ENCODE assay signal across 16 mouse cellular contexts in the genomic region with DNA sequence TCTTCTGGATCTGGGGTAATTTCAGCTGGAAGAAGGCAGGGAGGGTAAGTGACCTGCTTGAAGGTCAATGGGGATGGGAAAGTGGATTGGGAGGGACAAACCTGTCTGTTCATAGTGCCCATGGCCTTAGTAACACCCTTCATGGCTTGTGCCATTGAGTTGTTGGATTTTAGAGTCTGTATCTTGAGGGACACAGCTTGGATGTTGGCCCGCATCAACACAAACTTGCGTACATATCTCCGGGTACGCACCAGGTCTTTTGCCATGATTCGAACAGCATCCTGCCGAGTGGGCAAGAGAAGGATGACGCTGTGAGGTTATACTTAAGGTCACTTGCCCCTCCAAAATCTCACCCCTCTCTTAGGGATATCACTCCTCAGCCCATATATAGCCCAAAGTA. TPM values are rescaled to one million over a fixed set of nuclear protein-coding genes. Genes with fewer than 3 reads are reported as not detected.
A peak's percentile ranks its signal among the peaks of the same experiment; 100 is the strongest.
DNase-seq lines count a peak whose midpoint lies in the region; ATAC-seq lines count a peak whose summit lies in the region.
"Had no signal": no experiment of that assay in that cellular context is flagged by ENCODE, and none has a peak within 500 bp of the region (broad histone marks: within the 10 kb centered on the region; RNA-seq: fewer than 3 reads in every experiment).

No protein-coding gene starts in this region.

- H3K9ac ChIP-seq in hindbrain, embryonic 13.5 days, result no peak overlapping the region
- no peak overlapping the region for H3K9ac ChIP-seq in hindbrain, embryonic 12.5 days
- 0 out of 2 replicates have a peak overlapping the region, but pooled peaks have one; percentile 2 for H3K9ac ChIP-seq in midbrain, embryonic 16.5 days (ENCODE audit: low read depth, low read length)
- H3K9ac ChIP-seq in midbrain, embryonic 13.5 days (replicated peaks), result no peak overlapping the region
- H3K9ac ChIP-seq: stomach, embryonic 15.5 days had no signal

- no peak overlapping the region for H3K4me2 ChIP-seq in hindbrain, embryonic 13.5 days
- no peak overlapping the region for H3K4me2 ChIP-seq in hindbrain, embryonic 12.5 days (replicated peaks)
- no peak overlapping the region for H3K4me2 ChIP-seq in midbrain, embryonic 16.5 days (ENCODE audit: low read length)
- no peak overlapping the region for H3K4me2 ChIP-seq in midbrain, embryonic 13.5 days (replicated peaks)
- H3K4me2 ChIP-seq: stomach, embryonic 15.5 days had no signal

- peaks cover 42% of the 10 kb centered on the region for H3K4me1 ChIP-seq in hindbrain, embryonic 13.5 days (replicated peaks)
- peaks cover 32% of the 10 kb centered on the region for H3K4me1 ChIP-seq in hindbrain, embryonic 12.5 days
- H3K4me1 ChIP-seq in midbrain, embryonic 16.5 days (ENCODE audit: control insufficient read depth, insufficient read depth, low read length), result peaks cover 26% of the 10 kb centered on the region
- H3K4me1 ChIP-seq in midbrain, embryonic 13.5 days (replicated peaks), result peaks cover 41% of the 10 kb centered on the region
- H3K4me1 ChIP-seq in limb, embryonic 10.5 days, result peaks cover 40% of the 10 kb centered on the region

- WGBS in hindbrain, embryonic 13.5 days, result 92% methylated on average over 7 of the region's 7 CpGs
- WGBS in hindbrain, embryonic 12.5 days, result 96% methylated on average over 7 of the region's 7 CpGs
- 92% methylated on average over 7 of the region's 7 CpGs for WGBS in midbrain, embryonic 16.5 days
- 92% methylated on average over 7 of the region's 7 CpGs for WGBS in midbrain, embryonic 13.5 days
- 98% methylated on average over 7 of the region's 7 CpGs for WGBS in limb, embryonic 10.5 days

- H3K27me3 ChIP-seq in hindbrain, embryonic 13.5 days, result no peaks in the 10 kb centered on the region
- no peaks in the 10 kb centered on the region for H3K27me3 ChIP-seq in hindbrain, embryonic 12.5 days
- no peaks in the 10 kb centered on the region for H3K27me3 ChIP-seq in midbrain, embryonic 16.5 days (ENCODE audit: control insufficient read depth, insufficient read depth, low read depth, low read length)
- no peaks in the 10 kb centered on the region for H3K27me3 ChIP-seq in midbrain, embryonic 13.5 days
- H3K27me3 ChIP-seq in limb, embryonic 10.5 days (ENCODE audit: low read depth, poor library complexity, severe bottlenecking), result no peaks in the 10 kb centered on the region
- H3K27me3 ChIP-seq: forebrain, embryonic 12.5 days; stomach, embryonic 15.5 days had no signal

- no peak for DNase-seq in limb, embryonic 10.5 days (ENCODE audit: low spot score)
- no peak for DNase-seq in layer of hippocampus, postnatal 25 days (ENCODE audit: extremely low spot score in 1 of 2, low spot score in 1 of 2)
- DNase-seq in layer of hippocampus, postnatal 36 days, result no peak
- DNase-seq: adrenal gland, postnatal 10 days; thymus, postnatal 36 days had no signal

- no peak overlapping the region for H3K4me3 ChIP-seq in hindbrain, embryonic 13.5 days
- no peak overlapping the region for H3K4me3 ChIP-seq in hindbrain, embryonic 12.5 days
- no peak overlapping the region for H3K4me3 ChIP-seq in midbrain, embryonic 16.5 days (ENCODE audit: low read depth, low read length)
- H3K4me3 ChIP-seq in midbrain, embryonic 13.5 days (replicated peaks), result no peak overlapping the region
- 0 out of 2 replicates have a peak overlapping the region, but pooled peaks have one; percentile 7 for H3K4me3 ChIP-seq in limb, embryonic 10.5 days
- H3K4me3 ChIP-seq: layer of hippocampus, adult 2 months had no signal

- 0 out of 2 replicates have a peak overlapping the region, but pooled peaks have one; percentile 8 for H3K27ac ChIP-seq in hindbrain, embryonic 13.5 days
- H3K27ac ChIP-seq in hindbrain, embryonic 12.5 days, result no peak overlapping the region
- no peak overlapping the region for H3K27ac ChIP-seq in midbrain, embryonic 16.5 days (ENCODE audit: low read length)
- no peak overlapping the region for H3K27ac ChIP-seq in midbrain, embryonic 13.5 days
- no peak overlapping the region for H3K27ac ChIP-seq in limb, embryonic 10.5 days
- H3K27ac ChIP-seq: hindbrain, embryonic 14.5 days; layer of hippocampus, adult 2 months; macrophage; stomach, embryonic 15.5 days had no signal

- no peak for ATAC-seq in hindbrain, embryonic 13.5 days (ENCODE audit: low FRiP score)
- no peak for ATAC-seq in hindbrain, embryonic 12.5 days (ENCODE audit: low FRiP score)
- ATAC-seq in midbrain, embryonic 16.5 days, result no peak
- ATAC-seq in midbrain, embryonic 13.5 days, result no peak
- ATAC-seq: intestine, embryonic 16.5 days; lung, postnatal 0 days had no signal

- no peaks in the 10 kb centered on the region for H3K9me3 ChIP-seq in hindbrain, embryonic 13.5 days
- no peaks in the 10 kb centered on the region for H3K9me3 ChIP-seq in hindbrain, embryonic 12.5 days (replicated peaks)
- no peaks in the 10 kb centered on the region for H3K9me3 ChIP-seq in midbrain, embryonic 16.5 days (replicated peaks; ENCODE audit: control insufficient read depth, low read length, poor library complexity, severe bottlenecking)
- H3K9me3 ChIP-seq in midbrain, embryonic 13.5 days, result no peaks in the 10 kb centered on the region
- no peaks in the 10 kb centered on the region for H3K9me3 ChIP-seq in limb, embryonic 10.5 days (replicated peaks)
- H3K9me3 ChIP-seq: forebrain, embryonic 12.5 days; stomach, embryonic 15.5 days had no signal

- peaks cover 70% of the 10 kb centered on the region for H3K36me3 ChIP-seq in hindbrain, embryonic 13.5 days
- H3K36me3 ChIP-seq in hindbrain, embryonic 12.5 days, result peaks cover 74% of the 10 kb centered on the region
- H3K36me3 ChIP-seq in midbrain, embryonic 16.5 days (ENCODE audit: control insufficient read depth, insufficient read depth, low read length), result peaks cover 47% of the 10 kb centered on the region
- peaks cover 72% of the 10 kb centered on the region for H3K36me3 ChIP-seq in midbrain, embryonic 13.5 days
- H3K36me3 ChIP-seq in limb, embryonic 10.5 days, result peaks cover 86% of the 10 kb centered on the region

RNA-seq across cellular contexts. Expression of gene Chmp2a, which starts 2.1 kb away (rescaled TPM):
- polyA plus RNA-seq in hindbrain, embryonic 13.5 days (2015; fragmentation: Nextera tagmentation; extraction: Ambion mirVana), result 181 and 184 TPM in 2 replicates
- polyA plus RNA-seq in hindbrain, embryonic 12.5 days (2016; fragmentation: Nextera tagmentation; extraction: Ambion mirVana), result 148 and 152 TPM in 2 replicates
- 179 and 188 TPM in 2 replicates for polyA plus RNA-seq in midbrain, embryonic 16.5 days (2015; fragmentation: Nextera tagmentation; extraction: Ambion mirVana)
- 181 and 186 TPM in 2 replicates for polyA plus RNA-seq in midbrain, embryonic 13.5 days (2015; fragmentation: Nextera tagmentation; extraction: Ambion mirVana)
- polyA plus RNA-seq in limb, embryonic 10.5 days (2016; fragmentation: Nextera tagmentation; extraction: Ambion mirVana), result 79.6 and 84.2 TPM in 2 replicates
- 100 to 1,000 TPM; 128 to 149 TPM for total RNA-seq in layer of hippocampus, postnatal 25 days (2021)
- total RNA-seq in layer of hippocampus, postnatal 36 days (2021), result 100 to 1,000 TPM; 137 to 146 TPM

RNA-seq across cellular contexts. Expression of gene Ube2m, which starts 5.5 kb away (rescaled TPM):
- polyA plus RNA-seq in hindbrain, embryonic 13.5 days (2015; fragmentation: Nextera tagmentation; extraction: Ambion mirVana), result 80.3 and 95.9 TPM in 2 replicates
- 173 and 180 TPM in 2 replicates for polyA plus RNA-seq in hindbrain, embryonic 12.5 days (2016; fragmentation: Nextera tagmentation; extraction: Ambion mirVana)
- polyA plus RNA-seq in midbrain, embryonic 16.5 days (2015; fragmentation: Nextera tagmentation; extraction: Ambion mirVana), result 74.0 and 83.9 TPM in 2 replicates
- 63.1 and 91.6 TPM in 2 replicates for polyA plus RNA-seq in midbrain, embryonic 13.5 days (2015; fragmentation: Nextera tagmentation; extraction: Ambion mirVana)
- polyA plus RNA-seq in limb, embryonic 10.5 days (2016; fragmentation: Nextera tagmentation; extraction: Ambion mirVana), result 182 and 208 TPM in 2 replicates
- 100 to 1,000 TPM; 197 to 209 TPM for total RNA-seq in layer of hippocampus, postnatal 25 days (2021)
- total RNA-seq in layer of hippocampus, postnatal 36 days (2021), result 100 to 1,000 TPM; 193 TPM

RNA-seq across cellular contexts. Expression of gene Mzf1, which starts 22.0 kb away (rescaled TPM):
- 6.0 and 6.7 TPM in 2 replicates for polyA plus RNA-seq in hindbrain, embryonic 13.5 days (2015; fragmentation: Nextera tagmentation; extraction: Ambion mirVana)
- polyA plus RNA-seq in hindbrain, embryonic 12.5 days (2016; fragmentation: Nextera tagmentation; extraction: Ambion mirVana), result 4.9 and 5.7 TPM in 2 replicates
- 11.5 and 11.6 TPM in 2 replicates for polyA plus RNA-seq in midbrain, embryonic 16.5 days (2015; fragmentation: Nextera tagmentation; extraction: Ambion mirVana)
- polyA plus RNA-seq in midbrain, embryonic 13.5 days (2015; fragmentation: Nextera tagmentation; extraction: Ambion mirVana), result 6.8 and 7.1 TPM in 2 replicates
- polyA plus RNA-seq in limb, embryonic 10.5 days (2016; fragmentation: Nextera tagmentation; extraction: Ambion mirVana), result 3.3 and 4.4 TPM in 2 replicates
- total RNA-seq in layer of hippocampus, postnatal 25 days (2021), result 10 to 100 TPM; 12.8 to 18.0 TPM
- 10 to 100 TPM; 14.3 to 17.6 TPM for total RNA-seq in layer of hippocampus, postnatal 36 days (2021)

RNA-seq across cellular contexts. Expression of gene Zbtb45, which starts 22.7 kb away (rescaled TPM):
- polyA plus RNA-seq in hindbrain, embryonic 13.5 days (2015; fragmentation: Nextera tagmentation; extraction: Ambion mirVana), result 37.0 and 37.4 TPM in 2 replicates
- polyA plus RNA-seq in hindbrain, embryonic 12.5 days (2016; fragmentation: Nextera tagmentation; extraction: Ambion mirVana), result 32.6 and 35.0 TPM in 2 replicates
- 44.0 and 44.8 TPM in 2 replicates for polyA plus RNA-seq in midbrain, embryonic 16.5 days (2015; fragmentation: Nextera tagmentation; extraction: Ambion mirVana)
- 37.3 and 41.2 TPM in 2 replicates for polyA plus RNA-seq in midbrain, embryonic 13.5 days (2015; fragmentation: Nextera tagmentation; extraction: Ambion mirVana)
- polyA plus RNA-seq in limb, embryonic 10.5 days (2016; fragmentation: Nextera tagmentation; extraction: Ambion mirVana), result 29.1 and 31.8 TPM in 2 replicates
- total RNA-seq in layer of hippocampus, postnatal 25 days (2021), result 10 to 100 TPM; 34.4 to 35.3 TPM
- 10 to 100 TPM; 33.6 to 37.8 TPM for total RNA-seq in layer of hippocampus, postnatal 36 days (2021)

RNA-seq across cellular contexts. Expression of gene Trim28, which starts 33.6 kb away (rescaled TPM):
- 216 and 239 TPM in 2 replicates for polyA plus RNA-seq in hindbrain, embryonic 13.5 days (2015; fragmentation: Nextera tagmentation; extraction: Ambion mirVana)
- 356 and 380 TPM in 2 replicates for polyA plus RNA-seq in hindbrain, embryonic 12.5 days (2016; fragmentation: Nextera tagmentation; extraction: Ambion mirVana)
- polyA plus RNA-seq in midbrain, embryonic 16.5 days (2015; fragmentation: Nextera tagmentation; extraction: Ambion mirVana), result 184 and 195 TPM in 2 replicates
- polyA plus RNA-seq in midbrain, embryonic 13.5 days (2015; fragmentation: Nextera tagmentation; extraction: Ambion mirVana), result 240 and 273 TPM in 2 replicates
- 561 and 585 TPM in 2 replicates for polyA plus RNA-seq in limb, embryonic 10.5 days (2016; fragmentation: Nextera tagmentation; extraction: Ambion mirVana)
- 100 to 1,000 TPM; 236 to 250 TPM for total RNA-seq in layer of hippocampus, postnatal 25 days (2021)
- total RNA-seq in layer of hippocampus, postnatal 36 days (2021), result 100 to 1,000 TPM; 235 to 241 TPM
